Mouse (Mus musculus) CH12F3 (cell line): ENCODE measurements around the gene Lmo1.

Source experiments
- in situ Hi-C: fragments of 300-500 bp; cut with MboI; formaldehyde crosslinking; loops from 2 replicates; pipeline ENCODE4 v1.14.3; 2020; ENCODE audit warnings: low sequenced_read_pairs

The Lmo1 gene

DNA sequence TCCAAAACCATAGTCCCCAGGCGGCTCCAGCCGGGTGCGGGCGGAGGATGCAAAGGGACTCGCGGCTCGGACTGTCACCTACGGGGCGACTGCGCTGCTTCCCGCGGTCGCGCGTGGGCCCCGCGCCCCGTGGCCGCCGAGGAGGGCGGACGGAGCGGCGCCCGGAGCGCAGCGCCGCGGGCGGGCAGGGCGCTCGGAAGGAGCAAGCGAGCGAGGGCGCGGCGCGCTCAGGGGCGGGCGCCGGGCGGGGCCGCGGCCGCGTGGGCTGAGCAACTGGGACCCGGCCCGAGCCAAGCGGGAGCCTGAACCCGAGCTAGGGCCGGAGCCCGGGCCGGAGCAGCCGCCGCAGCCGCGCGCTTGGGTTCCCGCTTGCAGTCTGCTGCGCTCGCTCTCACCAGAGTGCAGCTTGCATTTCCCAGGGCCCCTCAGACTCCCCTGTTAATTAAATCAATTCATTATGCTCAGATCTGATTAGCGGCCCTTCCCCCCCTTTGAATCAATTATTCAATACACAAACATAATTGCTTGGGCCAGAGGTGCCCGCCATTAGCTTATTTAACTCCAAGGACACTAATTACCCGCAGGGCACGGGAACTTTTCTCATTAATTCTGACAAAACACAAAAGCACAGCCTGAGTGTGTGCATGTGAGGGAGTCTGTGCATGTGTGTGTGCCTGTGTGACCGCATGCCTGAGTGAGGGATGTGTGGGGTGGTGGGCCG is at the start of gene Lmo1:
Gene Lmo1 (minus strand): TSS at position 259 of the 721 bp plus-strand sequence.
- in situ Hi-C loops = no loop called here

DNA sequence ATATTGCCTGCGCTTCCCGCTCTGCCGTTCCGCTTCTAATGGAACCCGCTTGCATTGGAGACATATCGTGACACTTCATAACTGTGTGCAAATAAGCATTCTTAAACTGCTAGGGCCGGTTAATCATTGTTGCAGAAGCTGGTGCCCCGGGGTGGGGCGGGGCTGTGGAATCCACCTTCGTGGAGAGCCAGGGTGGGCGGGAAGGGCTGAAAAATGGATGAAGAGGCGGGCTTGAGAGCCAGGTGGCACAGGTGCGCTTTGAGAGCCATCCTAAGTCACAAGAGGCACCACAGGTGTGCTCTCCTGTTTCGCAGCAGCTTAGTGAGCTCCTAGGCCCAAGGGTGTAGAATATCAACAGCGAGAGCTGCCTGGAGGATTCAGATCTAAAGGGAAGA is 46.7 kb upstream of the Lmo1 start:
- in situ Hi-C loops = no loop called here

DNA sequence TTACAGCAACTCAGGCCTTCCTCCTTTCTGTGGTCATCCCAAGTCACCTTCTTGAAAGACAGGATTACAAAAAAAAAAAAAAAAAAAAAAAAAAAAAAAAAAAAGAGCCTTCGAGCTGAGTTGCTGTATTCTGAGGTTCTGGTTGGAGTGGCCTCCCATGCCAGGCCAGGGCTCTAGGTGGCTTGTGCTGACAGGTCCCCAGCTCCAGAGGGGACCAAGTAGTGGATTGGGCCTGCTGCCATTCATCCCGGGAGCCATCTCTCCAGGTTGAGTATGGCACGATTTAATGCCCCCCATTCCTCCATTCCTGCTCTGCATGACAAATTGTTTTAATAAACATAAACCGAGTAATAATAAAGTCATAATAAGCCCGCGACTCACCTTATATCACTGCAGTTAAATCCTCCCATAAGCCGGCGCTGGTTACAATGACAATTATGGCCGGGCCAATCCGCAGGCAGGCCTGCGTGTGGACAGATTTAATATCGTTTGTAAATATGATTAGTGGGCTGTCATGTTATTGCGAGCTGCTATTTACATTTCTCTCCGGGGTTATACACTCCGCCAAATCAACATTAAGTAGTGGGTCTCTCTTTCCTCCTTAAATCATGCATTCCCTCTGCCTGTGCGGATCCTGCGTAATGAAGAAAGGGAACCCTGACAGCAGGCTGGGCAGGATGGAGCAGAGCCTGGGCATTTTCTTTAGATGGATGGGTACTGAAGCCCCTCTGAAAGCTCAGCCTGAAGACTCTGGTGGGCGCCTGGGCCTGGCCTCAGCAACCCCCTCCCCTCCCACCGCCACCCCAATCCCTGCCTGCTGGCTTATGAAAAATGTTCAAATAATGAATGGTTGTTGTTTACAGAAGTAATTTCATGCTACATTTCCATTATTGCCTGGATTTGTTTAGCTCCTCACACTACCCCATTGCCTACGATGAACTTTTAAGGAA is 46.0 kb upstream of the Lmo1 start:
- in situ Hi-C loops = no loop called here

DNA sequence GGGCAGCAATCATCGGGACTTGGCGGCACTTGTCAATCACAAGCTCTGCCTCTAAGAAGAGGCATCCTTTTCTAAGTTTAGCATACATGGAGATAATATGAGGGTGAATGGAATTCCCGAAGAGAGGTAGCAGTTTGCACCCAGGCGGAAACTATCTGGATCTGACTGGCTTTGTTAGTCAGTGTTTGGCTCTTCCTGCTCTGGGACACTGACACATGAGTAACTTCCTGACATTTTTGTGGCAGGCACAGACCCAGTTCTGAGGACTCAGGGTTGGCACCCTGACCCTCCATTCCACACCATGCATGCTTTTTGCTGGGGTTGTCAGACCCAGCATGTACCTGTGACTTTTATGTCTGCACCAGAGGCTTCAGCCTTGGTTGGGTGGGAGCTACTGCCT is 45.0 kb upstream of the Lmo1 start:
- in situ Hi-C loops = no loop called here

DNA sequence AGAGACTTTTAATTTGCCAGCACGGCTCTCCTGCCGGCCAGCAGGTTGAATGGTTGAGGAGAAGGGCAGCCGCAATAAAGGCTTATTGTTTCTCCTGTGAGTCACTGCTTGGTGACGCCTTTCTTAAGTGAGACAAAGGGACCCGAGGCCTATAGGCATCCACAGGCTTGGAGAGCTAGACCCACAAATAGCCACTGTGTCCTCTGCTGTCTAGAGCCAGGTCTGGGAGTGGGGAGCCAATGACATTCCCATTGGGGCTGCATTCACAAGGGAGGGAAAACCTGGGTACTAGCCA is 43.9 kb upstream of the Lmo1 start:
- in situ Hi-C loops = no loop called here

GRCm38 (mm10) chr7:109218130-109218976 is 43.3 kb upstream of the Lmo1 start:
- in situ Hi-C loops = no loop called here

DNA sequence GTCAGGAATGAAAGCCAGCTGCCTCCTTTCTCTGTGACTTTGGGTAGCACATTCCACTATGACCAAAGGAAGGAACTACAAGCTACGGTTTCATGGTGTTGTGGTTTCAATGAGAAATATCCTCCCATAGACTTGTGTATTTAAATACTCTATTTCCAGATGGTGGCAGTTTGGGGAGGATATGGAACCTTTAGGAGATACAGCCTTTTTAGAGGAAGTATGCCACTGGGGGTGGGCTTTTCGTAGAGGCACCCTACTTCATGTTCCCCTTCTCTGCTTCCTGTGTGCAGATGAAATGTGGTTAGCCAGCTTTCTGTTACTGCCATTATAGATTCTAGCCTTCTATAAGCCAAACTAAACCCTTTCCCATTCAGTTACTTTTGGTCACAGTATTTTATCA is 34.8 kb upstream of the Lmo1 start:
- in situ Hi-C loops = no loop called here

GRCm38 (mm10) chr7:109207811-109208210 is 32.8 kb upstream of the Lmo1 start:
- in situ Hi-C loops = no loop called here

GRCm38 (mm10) chr7:109206358-109206757 is 31.4 kb upstream of the Lmo1 start:
- in situ Hi-C loops = no loop called here

DNA sequence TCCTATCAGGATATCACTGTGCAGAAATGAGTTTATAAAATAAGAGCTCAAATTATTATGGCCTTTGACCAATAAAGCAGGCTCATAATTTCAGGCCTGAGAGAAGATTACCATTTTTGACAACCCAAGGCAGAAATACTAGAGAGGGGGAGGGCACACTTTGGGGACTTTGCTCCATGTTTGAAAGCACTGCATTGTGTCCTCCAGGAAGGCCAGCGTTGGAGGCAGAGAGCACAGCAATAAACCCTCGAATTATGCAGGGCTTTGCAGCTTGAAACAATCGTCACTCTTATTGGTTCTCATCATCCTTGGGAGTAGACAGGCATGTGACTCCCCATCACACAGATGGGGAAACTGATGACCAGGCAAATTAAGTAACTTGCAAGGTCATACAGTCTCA is 28.1 kb upstream of the Lmo1 start:
- in situ Hi-C loops = no loop called here

DNA sequence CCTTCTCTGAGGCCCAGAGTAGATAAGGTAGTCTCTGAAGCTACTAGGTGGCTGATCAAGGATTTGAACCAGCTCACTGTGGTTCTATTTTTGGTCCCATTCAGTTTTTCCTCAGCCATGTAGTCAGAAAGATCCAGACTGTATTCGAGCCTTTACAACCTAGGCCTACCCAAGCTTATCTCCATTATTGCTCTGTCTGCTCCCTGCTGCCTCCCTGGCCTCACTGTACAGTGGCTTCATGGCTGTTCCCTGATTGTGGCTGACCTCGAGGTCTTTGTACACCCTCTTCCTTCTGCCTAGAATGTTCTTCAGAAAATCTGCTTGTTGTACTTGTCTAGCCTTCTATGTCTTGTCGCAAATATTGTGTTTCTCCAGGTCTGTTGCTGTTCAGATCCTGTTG is 25.6 kb upstream of the Lmo1 start:
- in situ Hi-C loops = no loop called here

DNA sequence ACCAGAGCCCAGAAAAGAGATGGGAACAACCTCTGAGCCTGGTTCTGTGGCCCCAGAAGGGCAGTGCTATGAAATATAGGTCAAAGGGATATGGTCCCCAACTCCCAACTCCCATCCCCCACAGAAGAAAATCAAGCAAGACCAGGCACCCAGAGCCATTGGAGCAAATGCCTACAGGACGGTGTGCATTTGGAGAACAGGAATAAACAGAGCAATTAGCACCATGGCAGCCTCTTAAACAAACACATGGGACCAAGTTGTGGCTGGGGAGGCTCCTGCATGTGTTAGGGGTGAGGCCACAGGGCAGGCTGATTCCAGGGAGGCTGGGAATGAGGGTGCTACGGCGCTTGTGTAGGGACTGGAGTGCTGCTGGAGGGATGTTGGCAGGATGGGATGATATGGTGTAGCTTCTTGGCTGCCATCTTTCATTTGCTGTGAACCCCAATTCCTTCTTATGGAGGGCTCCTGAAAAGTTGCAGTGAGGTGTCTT is 22.2 kb upstream of the Lmo1 start:
- in situ Hi-C loops = no loop called here

DNA sequence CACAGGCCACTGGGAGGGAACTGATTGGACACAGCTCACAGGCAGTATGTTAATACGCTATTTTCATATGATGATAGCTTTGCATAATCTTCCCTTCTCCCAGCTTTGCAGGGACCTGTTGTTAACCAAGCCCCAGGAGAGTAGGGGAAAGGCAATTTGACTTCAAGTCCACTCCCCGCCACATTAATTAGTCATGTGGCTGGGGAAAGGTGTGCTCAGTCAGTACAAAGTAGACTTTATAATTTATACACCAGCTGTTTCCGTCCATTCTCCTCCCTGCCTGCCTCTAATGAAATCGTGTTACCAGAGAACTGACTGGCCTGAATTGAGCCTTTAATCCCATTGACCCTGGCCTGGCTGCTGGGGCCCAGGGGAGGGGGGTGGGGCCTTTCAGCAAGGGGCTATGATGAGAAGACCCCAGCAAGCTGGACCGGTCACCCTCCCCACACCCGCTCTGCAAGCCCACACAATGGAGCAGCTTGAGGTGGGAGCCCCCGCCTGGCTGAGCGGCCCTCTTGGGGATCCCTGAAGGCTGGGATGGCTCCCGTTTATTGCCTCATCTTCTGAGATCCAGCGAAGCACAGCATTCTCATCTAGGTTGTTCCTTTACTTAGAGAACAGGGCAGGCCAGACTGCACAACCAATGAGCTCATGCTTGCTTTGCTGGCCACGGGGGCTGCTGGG is 21.5 kb upstream of the Lmo1 start:
- in situ Hi-C loops = no loop called here

DNA sequence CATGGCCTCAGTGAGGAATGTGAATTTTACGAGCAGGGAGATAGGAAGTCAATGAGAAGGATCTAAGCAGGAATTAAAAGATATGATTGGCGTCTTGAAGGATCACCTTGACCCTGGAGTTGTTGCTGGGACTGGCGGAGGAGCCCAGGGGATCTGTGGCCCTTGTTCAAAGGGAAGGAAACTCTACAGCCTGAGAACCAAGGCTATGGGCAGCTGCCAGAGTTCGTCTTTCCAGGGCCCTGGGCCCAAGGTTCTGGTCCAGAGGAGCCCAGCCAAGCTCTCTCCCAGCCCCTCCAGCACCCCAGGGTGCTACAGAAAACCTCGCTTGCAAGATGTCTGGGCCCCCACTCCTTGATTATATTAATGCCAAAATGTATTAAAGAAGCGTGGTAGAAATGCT is 21.0 kb upstream of the Lmo1 start:
- in situ Hi-C loops = no loop called here

- in situ Hi-C loops = no loop called here
Observed at GRCm38 (mm10) chr7:109194850-109195249, 19.8 kb upstream of the Lmo1 start.

- in situ Hi-C loops = no loop called here
Observed at GRCm38 (mm10) chr7:109187244-109188035, 12.4 kb upstream of the Lmo1 start.

GRCm38 (mm10) chr7:109185975-109186374 is 11.0 kb upstream of the Lmo1 start:
- in situ Hi-C loops = no loop called here

DNA sequence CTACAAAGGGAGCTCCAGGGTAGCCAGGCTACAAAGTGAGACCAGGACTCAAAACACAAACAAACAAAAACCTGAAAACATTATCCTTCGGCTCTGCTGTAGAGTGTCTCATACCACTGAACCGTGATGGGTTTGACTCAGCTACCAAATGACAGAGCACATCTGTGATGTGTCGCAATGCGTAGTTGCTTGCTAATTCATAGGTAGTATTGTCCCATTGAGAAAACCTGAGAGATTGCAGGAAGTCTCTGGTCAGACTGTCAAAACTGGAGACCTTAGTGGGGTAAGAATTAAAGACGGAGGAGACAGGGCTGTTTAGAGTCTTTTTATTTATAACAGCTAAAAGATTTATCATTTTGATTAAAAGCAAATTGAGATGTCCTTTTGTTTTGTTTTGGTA is 10.6 kb upstream of the Lmo1 start:
- in situ Hi-C loops = no loop called here

GRCm38 (mm10) chr7:109176688-109177087 is 1.7 kb upstream of the Lmo1 start:
- in situ Hi-C loops = no loop called here
